Mouse (Mus musculus) kidney, postnatal 36 days (tissue): ENCODE data around the gene Cfdp1.

Experiments
- DNase-seq, 2 experiments: peaks; one replicate each; pipeline ENCODE4 v3.0.0; 2021 to 2022; ENCODE audit warnings: mixed read lengths in 2 of 2

The Cfdp1 gene

DNA sequence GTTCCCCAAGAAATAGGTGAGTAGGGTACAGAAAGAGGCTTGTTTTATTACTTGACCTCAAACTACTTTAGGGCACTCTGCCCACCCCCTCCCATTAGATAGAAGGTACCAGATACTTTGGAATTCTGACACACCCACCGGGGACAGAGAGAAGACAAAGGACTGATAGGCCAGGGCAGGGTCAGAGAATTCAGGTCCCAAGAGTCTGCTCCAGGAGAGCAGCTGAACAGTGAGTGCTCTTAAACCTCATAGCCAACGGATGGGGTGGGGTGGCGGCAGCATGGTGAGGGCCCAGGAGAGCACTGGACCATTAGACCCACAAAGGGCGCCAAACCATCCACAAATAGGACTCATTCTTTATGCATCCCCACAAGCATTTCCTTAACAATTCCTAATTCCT is 88.5 kb downstream of the Cfdp1 start:
- DNase-seq = no peak

DNA sequence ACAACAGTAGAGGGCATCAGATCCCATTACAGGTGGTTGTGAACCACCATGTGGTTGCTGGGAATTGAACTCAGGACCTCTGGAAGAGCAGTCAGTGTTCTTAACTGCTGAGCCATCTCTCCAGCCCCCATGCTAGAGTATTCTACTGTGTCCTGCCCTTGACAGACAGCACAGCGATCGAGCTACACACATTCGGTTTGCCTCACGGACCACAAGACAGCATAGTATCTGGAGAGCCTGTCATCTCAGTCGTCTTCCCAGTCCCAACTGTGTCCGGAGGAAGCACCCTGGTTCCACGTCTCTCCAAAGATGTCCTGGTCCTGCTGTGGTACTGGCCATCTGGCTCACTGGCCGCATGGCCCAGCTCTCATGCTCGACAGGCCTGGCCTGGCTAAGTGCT is 89.0 kb downstream of the Cfdp1 start:
- no peak for DNase-seq

DNA sequence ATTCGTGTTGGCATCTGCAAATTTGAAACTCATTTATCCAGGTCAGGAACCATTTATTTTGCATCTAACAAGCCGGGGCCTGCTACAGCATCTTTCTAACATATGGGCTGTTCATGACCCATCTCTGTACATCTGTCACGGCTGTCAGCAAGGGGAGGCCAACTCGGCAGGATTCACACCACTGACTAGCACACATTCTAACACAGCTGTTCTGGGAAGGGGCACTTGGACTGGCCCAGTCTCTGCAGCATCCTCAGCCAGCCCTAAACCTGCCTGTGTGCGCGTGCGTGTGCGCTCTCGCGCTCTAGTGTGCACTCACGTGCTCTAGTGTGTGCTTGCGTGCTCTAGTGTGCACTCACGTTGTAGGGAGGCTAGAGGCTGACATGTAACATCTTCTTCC is 93.4 kb downstream of the Cfdp1 start:
- DNase-seq = no peak

DNA sequence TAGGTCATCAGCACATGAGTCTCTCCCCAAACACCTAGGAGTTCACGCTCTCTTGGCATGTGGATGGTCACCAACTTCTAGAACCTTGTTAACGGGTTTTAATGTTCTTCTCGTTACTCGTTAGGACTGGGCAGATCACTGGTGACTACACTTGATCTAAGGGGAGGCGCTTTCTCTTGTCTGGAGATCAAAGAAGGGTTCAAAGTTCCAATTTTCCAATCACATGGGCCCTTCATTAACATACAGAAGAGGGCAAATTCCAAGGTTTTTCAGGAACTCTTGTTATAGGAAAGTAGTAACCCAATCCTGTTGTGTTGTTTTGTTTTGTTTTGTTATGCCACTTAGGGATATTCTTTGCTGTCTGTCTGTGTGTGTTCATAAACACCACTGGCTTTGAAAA is 95.3 kb downstream of the Cfdp1 start:
- DNase-seq = no peak

DNA sequence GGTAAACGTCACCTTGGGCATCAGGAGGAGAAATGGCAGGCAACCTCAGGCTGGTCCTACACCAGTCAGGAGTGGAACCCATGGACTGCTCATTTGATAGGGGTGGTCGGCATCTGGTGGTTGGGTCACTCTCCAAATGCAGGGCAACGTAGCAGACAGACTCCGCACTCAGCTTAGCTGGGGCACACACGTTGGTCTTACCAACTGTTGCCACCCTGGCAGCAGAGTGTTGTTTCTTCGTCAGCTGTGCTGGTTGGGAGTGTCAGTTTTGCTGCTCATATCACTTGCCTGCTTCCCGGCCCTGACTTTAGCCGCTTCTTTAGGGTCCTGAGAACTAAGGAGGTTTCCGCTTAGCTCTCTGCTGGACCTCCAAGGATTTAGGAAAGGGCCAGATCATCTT is 96.5 kb downstream of the Cfdp1 start:
- DNase-seq = no peak

DNA sequence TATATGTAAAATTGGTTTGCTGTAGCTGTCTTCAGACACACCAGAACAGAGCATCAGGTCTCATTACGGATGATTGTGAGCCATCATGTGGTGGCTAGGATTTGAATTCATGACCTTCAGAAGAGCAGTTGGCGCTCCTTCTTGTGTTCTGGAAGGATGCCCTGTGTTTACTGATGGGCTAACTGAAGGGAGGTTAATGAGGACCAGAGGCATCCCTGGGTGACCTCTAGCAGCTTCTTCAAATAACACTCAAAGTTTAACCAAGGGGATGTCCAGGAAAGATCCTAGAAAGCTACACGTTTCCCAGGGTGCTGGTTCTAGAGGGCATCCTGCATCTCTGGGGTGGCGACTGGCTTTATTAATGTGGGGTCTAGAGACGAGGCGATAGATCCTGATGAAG is 99.4 kb downstream of the Cfdp1 start:
- no peak for DNase-seq

DNA sequence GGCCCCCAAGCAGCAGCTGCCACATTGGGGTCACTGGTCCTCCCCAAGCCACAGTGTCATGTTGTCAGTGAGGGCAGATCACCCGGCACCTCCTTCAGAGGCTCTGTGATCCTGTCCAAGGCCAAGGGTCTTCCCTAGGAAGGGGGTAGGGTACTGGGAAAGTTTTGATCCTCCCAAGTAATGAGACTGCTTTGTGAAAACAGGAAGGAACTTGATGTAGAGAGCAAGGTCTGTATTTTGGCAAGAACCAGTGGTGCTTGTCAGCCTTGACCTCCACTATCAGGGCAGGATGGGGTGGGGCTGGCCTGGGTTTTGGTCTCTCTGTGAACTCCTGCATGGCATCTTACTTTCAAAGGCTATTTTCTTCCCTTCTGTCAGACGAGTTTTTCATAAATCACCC is 100.0 kb downstream of the Cfdp1 start:
- DNase-seq = peak; percentile 56 to 73

DNA sequence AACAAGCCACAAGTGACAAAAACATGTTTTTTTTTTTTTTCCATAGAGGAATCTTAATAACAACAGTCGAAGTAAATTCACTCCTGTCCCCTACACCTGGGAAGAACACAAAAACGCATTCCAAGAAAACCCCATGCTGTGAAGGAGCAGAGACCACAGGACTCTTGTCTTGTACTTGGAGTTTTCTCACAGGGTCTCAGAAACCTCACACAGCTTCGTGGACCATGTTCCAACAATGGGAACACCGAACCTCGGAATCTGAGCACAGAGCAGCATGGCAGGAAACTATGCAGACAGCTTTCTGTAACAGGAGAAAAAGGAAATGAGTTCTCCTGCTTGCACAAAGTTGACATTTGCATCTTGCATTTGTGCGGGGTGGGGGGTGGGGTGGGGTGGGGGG is 105.3 kb downstream of the Cfdp1 start:
- no peak for DNase-seq

DNA sequence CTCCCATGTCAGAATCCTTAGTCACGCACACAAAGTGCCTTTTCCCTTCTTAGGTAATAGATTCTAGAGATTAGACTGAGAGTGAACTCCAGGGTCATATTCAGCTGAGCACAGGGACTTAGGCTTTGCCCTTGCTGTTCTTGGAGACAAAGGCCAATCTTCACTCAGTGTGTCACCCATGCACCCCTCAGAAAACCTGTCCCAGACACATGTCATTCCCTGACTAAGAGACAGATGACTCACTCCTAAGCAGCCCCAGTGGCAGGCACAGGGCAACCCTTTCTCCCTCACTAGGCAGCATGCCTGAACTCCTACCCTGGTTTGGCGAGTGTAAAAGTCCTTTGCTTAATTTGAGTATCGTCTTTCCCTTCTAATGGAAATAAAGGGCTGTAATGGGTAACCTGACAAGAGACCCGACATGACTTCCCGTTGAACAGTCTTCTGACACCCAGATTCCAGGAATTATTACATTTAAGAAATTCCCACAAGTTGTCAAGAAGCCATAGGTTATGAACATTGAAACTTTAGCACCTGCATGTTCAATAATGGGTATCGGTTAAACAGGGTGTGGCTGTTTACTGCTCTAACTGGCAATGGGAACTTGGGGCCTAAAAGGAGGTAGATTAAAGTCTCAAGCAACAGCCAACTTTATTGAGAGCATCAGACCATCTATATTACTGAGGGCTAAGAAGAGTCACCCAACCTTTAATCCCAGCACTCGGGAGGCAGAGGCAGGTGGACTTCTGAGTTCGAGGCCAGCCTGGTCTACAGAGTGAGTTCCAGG is 106.0 kb downstream of the Cfdp1 start:
- DNase-seq = no peak

DNA sequence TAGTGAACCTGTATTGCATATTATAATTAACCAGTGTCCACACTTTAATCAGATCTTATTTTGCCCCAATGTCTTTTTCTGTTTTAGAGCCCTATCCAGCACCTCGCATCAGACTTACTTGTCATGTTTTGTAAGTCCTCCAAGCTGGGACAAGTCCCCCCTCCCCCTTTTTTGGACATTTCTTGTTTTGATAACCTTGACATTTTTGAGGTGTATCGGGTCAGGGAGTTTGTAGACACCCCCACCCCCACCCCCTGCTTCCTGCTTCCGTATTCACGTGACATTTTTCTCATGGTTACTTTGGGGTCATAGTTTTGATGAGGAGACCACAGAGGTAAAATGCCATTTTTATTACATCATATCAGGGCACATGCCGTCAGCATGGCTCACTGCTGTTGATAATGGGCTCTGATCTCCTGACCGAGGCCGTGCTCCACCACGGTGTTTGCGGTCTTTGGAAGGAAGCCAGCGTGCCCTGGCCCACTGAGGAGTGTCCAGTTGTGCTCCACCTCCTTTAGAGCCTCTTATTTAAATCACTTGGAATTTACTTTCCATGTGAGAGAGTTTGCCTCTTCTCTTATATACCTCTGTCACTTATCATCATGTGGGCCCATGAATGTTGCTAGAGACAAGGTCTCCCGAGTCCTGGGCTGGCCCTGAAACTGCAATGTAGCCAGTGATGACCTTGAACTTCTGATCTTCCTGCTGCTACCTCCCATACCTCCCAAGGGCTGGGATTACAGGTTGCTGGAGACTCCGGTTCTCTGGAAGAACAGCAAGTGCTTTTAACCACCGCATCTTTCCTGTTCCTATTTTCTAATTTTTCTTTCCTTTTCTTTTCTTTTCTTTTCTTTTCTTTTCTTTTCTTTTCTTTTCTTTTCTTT is 107.3 kb downstream of the Cfdp1 start:
- no peak for DNase-seq

DNA sequence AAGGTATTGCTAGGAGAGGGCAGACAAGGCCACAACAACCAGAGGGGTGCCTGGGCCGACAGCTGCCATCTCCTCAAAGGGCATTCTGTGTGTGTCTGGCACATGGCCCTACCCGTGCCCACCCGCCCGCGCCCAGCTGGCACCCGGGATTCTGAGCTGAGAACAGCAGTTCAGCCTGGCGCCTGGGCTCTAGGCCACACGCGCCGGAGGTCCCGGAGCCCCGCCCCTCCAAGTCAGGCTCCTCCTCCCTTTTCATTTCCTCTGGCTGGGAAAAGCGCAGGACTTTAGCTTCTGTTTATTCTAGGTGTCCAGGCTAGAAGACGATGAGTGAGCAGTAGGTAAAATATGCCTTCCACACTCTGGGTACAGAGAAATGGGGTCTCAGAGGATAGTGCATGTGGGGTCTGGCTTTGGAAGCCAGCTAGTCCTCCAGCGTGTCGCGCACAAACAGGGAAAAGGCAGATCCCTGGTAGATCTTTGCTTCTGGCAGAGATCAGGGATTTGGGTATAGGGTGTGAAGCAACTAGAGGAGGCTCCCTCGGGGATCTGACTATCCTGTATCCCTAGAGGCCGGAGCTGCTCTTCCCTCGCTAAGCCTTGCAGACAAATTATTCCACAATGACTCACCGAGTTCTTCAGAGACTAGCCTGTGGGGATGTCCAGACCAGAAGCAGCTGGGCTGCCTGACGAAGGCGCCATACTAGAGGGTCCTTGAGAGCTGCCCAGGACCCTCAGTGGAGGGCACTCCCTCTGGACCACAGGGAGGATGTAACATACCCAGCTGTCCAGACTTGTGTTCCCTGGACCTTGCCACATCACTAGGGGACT is 108.3 kb downstream of the Cfdp1 start:
- peak; percentile 93 to 95 for DNase-seq

DNA sequence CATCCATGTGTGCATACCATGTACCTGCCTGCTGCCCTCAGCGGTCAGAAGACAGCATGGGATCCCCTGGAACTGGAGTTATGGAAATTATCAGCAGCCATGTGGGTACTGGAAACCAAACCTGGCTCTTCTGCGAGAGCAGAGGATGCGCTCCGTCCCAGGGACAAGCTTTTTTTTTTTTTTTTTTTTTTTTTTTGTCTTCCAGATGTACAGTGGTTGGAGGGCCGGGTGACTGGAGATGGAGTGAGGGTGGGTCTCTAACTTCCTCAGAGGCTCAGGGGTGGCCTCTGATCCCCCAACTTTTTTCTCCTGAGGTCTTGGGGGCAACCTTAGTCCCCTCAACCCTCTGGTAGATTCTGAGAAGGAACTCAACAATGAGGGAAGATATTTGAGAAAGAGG is 109.0 kb downstream of the Cfdp1 start:
- no peak for DNase-seq

DNA sequence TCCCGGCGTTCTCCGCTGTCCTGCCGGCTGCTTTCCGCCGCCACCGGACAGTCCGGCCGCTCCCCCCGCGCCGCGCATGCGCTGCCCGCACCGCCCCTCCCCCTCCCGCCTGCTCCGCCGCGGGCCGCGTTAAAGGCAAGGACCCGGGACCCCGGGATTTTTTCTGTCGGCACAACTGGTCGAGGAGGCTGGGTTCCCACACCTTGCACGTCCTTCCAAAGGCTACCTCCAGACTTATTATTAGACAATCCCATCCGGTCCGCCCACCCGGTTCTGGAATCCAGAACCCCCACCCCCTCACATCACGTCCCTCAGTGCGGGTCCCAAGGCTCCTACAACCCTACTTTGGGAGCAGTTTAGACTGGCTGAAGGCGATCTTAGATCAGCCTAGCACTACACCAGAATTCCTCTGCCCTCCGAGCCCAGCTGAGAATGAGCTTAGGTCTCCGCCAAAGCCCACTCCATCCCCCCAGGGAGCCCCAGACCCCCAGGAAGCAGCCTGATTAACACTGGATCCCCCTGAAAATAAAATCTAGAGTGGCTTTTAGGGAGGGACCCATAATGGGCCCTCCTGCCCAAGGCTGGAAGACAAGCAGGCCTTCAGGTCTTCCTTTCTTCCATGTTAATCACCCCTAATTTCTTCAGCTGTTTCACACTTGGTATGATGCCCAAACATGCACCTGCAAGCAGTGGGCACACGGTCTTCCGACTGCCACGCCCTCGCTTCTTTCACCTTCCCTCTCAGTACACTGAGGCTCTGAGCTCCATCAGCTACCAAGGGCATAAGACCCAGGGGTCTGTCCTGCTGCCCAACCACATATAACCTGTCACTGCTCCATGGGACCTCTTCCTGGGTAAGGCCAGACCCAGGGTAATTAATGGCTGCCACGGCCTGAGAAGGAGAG is 110.0 kb downstream of the Cfdp1 start, which contains the start of gene Bcar1:
Bcar1 (minus strand) TSS at position 18 of the 905 bp plus-strand sequence.
- peak; percentile 82 to 93 for DNase-seq

DNA sequence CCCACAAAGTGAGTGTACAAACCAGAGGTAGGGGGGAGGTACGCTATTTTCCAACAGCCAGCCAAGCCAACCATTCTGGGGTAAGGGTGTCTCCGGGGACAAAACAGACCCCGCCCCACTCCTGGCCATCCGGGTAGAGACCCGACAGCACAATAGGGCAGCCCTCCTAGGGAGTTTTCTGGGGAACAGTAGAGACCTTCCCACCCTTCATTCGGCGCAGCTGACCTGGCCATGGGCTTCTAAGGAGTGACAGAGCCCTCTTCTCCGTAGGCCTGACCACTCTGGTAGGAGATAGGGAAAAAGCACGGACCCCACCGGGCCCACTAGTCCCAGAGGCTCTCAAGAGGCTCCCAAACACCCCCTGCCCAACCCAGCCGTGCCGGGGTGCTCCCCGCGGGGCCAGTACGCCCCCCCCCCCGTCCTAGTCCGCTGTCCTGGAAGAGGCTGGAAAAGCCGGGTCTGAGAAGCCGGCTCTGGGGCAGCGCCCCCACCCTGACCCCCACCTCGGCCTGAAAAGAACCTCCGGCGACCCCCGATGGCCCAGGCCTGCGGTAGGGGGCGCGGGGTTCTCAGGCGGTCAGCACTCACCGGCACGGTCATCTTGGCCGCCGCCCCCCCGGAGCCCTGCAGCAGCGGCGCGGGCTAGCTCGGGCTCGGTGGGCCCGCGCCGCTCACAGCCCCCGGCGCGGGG is 110.8 kb downstream of the Cfdp1 start:
- no peak for DNase-seq

DNA sequence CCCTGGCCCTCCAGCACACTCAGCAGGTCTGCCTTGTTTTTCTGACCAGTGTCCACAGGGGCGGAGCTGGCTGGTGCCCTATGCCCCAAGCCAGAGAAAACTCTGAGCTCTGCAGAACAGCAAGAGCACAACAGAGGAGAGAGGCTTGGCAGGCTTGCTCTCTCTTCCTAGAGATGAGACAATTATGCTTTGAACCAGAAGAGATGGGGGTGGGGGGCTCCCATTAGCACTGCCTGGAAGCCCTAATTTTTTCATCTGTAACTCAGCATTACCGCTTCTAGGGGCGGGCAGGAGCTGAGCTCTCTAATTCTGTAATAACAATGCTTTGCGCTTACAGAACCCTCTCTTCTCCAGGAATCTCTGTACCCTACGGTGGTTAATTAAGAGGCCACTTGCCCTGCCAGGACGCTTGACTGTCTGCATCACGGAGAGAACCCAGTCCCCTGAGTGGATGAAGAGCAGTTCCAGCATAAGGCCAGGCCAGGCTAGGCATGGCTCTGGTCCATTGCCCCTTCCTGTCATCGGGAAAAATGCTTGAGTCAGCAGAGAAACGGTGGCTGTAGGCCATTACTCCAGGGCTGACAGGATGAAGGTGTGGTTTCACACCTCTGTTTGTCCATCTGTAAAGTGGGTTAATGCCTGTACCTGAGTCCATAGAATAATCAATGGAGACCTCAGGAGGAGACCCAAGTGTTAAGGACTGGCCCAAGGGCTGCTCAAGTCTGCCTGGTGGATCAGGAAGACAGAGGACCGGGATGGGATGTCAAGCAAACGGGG is 111.6 kb downstream of the Cfdp1 start:
- peak; percentile 83 to 89 for DNase-seq

DNA sequence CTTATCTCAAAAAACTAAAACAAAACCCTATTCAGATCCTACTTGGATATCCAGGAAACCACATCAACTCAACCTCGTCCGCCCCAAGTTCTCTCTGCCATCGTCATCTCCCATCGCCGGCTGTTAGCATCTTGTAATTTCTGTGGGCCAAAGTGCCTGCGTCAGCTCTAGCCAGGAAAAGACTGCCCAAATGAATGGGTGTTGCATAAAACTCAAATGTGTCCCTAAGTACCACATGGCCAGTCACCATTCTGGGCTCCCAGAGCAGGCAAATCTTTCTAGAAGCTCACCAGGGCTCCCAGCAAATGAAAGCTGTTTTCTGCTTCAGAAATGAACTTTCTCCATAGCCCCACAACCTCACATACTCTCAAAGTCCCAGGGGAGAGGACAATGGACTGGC is 112.5 kb downstream of the Cfdp1 start:
- no peak for DNase-seq

DNA sequence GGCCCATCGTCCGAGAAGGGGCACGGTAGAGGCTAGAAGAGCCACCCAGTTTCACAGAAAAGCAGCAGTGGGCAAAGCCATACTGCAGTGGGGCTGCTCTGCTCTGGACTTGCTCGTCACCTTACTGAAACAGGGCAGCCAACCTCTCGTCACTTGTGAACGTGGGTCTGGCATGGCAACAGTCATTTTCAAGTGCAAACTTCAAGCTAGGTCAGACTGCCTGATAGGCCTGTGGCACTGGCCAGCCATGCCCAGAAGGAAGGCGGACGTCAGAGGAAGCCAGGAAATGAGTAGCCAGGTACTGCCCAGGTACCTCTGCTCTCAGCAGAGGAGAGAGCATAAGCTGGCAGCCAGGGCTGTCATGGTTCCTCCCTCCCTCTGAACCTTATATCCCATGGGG is 113.1 kb downstream of the Cfdp1 start:
- peak in 1 of 2 experiments; percentile 62 for DNase-seq

DNA sequence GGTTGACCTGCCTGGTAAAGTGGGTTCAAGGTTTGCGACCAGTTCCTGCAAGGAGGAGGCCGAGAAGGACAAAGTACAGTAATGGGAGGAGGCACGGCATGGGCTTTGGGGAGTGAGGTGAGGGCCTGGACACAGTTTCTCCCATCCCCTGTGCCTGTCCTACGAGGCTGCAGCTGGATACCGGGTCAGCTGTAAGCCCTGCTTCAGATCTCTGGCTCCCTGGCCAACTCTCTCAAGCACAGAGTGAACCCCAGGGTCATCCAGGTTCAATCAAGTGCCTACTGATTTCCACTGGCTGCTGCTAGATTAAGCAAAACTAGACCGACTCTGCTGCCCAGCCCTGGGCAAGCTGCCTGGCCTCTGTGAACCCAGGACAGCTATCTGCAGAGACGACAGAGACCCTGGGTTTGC is 113.8 kb downstream of the Cfdp1 start:
- DNase-seq = peak; percentile 75 to 83

DNA sequence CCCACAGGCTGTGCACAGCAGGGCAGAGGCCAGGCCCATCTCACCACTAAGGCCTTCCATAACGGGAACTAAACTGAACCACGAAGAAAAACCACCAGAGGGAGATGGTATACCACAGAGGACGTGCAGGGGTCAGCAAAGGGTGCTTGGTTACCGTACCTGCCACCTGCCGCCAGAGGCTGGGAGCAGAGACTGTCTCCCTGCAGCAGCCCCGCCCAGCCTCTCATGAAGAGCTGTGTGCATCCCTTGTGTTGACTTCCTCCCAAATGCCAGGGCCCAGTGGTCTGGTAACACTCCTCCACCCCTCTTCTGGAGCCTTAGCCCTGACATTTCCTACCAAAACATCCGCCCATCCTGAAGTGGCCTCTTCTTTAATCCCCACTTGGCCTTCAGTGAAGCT is 114.5 kb downstream of the Cfdp1 start:
- DNase-seq = no peak

DNA sequence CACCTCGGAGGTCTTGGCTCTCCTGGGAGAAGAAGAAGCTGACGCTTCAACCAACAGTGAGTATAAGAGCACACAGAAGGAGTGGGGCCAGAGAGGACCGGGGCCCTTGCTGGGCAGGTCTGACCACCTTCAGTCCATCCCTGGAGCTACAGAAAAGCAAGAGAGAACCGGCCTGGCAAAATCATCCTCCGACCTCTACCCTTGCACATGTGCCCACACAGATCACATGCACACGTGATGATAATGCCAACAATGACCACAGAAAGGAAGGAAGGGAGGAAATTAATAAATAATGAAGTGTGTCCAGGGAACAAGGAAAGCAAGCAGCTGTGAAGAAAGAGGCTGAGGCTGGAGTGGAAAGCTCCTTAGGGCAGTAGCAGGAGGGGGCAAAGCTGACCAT is 115.2 kb downstream of the Cfdp1 start:
- peak in 1 of 2 experiments; percentile 64 for DNase-seq

DNA sequence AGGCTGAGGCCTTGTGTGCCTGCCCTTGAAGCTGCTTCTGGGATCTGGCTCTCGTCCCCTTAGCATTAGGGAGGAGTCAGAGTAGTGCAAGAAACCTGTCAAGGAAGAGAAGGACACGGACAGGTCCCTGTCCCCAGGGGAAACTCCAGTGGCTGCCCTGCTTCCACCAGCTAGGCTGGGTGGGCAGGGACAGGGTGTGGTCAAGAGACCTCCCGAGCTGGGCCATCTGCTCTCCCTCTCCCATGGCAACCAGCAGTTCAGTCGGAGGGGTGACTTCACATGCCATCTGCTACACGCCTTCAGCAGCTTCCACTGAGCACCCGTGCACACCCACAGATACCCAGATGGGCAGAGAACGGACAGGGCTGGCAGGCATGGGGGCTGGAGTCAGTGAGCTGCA is 117.8 kb downstream of the Cfdp1 start:
- peak in 1 of 2 experiments; percentile 10 for DNase-seq
